Mouse (Mus musculus): Measurements from ENCODE around the gene Ccdc137. TPM values are rescaled to one million over a fixed set of nuclear protein-coding genes. Genes with fewer than 3 reads are reported as not detected.
"Not testable (repeated sequence)": the region's sequence is repeated elsewhere in the genome, so short reads cannot be mapped to it uniquely, and the experiment has no call there.

Gene Ccdc137
- polyA plus RNA-seq (2014; fragmentation: Nextera tagmentation; extraction: Ambion mirVana): 32.6 and 36.4 TPM in 2 replicates

DNA sequence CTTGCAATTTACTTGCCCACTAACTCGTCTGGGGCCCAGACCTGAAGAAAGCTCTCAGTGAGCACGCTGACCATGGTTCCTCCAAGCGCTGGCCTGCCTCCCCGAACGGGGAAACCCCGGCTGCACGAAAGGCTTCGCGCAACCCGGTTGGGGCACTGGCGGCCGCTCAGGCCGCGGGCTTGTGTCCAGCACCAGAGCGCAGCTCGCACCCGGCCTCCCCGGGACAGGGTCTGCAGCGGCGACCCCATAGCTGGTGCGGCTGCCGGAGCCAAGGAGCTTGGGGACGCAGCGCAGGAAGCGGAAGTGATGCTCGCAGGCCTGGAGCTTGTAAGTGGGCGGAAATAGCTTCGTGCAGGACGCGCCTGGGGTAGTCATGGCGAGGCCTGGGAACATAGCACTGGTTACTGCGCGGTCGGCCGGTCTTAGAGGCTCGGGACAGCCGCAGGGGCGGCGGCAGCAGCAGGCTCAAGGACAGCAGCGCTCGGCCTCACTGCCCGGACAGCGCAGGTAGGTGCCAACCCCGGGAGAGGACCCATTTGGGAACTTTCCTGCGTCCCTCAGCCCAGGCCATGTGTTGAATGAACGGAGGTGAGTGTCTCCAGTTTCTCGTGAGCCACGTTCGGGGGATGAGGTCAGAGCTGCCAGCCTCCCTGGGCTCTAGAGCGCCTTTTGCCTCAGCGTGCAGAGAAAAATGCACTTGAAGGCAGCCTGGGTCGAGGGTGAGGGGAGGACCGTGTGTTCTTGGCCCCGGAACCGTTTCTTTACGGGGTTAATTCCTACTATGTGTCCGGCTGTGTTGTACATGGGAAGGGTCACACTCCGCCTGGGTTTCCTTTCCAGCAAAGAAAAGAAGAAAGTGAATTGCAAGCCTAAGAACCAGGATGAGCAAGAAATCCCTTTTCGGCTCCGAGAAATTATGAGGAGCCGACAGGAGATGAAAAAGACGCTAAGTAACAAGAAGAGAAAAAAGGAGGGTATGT, at the start of gene Ccdc137, which contains the start of gene Oxld1:
TSS of gene Ccdc137 (plus strand) at position 344 of the 980 bp plus-strand sequence.
TSS of gene Oxld1 (minus strand) at position 297 of the 980 bp plus-strand sequence.
- Histone ChIP-seq H3K4me2 (ENCODE audit: low read depth, severe bottlenecking) (peak within 1 kb of the TSS; percentile 86), H3K4me3 (ENCODE audit: low read depth, low read length) (peak within 1 kb of the TSS; percentile 93), H3K36me3 (ENCODE audit: control insufficient read depth, insufficient read depth, low read length) (peaks cover 14% of the 10 kb centered on the region; the same call in 1 of the 2 replicates), H3K9me3 (ENCODE audit: control insufficient read depth, low read length) (no peaks in the 10 kb centered on the region), H3K27me3 (ENCODE audit: control insufficient read depth, insufficient read depth, low read length) (no peaks in the 10 kb centered on the region), H3K27ac (replicated peaks; ENCODE audit: low read depth, low read length) (peak within 1 kb of the TSS; percentile 49; the same call in 1 of the 2 replicates), H3K4me1 (ENCODE audit: control insufficient read depth, insufficient read depth, low read length) (no peaks in the 10 kb centered on the region), H3K9ac (ENCODE audit: low read length) (peak within 1 kb of the TSS; percentile 93)
- WGBS: 4% methylated on average over 62 of the region's 62 CpGs
- peak; percentile 81 for ATAC-seq (ENCODE audit: insufficient number of reproducible peaks, low FRiP score, low TSS enrichment, low read depth)
- peak; percentile 87 for DNase-seq (ENCODE audit: low spot score)

DNA sequence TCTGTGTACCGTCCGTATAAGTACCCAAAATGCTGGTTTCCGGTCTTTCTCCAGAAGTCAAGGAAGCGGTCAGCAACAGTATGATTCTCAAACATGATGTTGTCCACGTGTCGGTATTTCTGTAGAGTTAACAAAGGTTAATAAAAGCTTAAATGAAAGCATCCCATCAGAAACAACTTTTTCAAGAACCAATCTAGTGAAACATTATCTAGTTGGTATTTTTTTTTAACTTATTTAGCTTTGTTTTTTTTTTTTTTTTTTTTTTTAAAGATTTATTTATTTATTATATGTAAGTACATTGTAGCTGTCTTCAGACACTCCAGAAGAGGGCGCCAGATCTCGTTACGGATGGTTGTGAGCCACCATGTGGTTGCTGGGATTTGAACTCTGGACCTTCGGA, 44.3 kb upstream of the Ccdc137 start:
- not testable (repeated sequence) for H3K4me3 ChIP-seq (ENCODE audit: low read depth, low read length); H3K9ac ChIP-seq (ENCODE audit: low read length); H3K27ac ChIP-seq (replicated peaks; ENCODE audit: low read depth, low read length); H3K4me2 ChIP-seq (ENCODE audit: low read depth, severe bottlenecking); H3K27me3 ChIP-seq (ENCODE audit: control insufficient read depth, insufficient read depth, low read length); H3K9me3 ChIP-seq (ENCODE audit: control insufficient read depth, low read length); H3K4me1 ChIP-seq (ENCODE audit: control insufficient read depth, insufficient read depth, low read length); ATAC-seq (ENCODE audit: insufficient number of reproducible peaks, low FRiP score, low TSS enrichment, low read depth); DNase-seq (ENCODE audit: low spot score)
- 92% methylated on average over 7 of the region's 10 CpGs for WGBS
- peaks cover 46% of the 10 kb centered on the region for H3K36me3 ChIP-seq (ENCODE audit: control insufficient read depth, insufficient read depth, low read length)

DNA sequence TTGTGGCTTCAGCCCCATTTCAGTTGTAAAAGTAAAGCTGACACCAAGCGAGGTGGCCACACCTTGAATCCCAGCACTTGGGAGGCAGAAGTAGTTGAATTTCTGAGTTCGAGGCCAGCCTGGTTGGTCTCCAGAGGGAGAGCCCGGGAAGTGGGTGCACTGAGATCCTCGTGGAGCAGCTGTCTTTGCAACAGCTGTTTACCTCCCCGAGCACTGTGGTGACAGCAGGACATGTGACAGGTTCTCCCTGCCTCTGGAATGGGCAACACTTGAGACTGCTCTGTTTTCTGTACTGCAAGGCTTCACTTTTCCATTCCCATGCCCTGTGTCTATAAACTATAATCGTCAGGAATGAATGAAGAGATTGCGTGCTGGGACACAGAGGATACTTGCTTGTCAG, 40.1 kb upstream of the Ccdc137 start:
- Histone ChIP-seq H3K4me3 (ENCODE audit: low read depth, low read length) (no peak overlapping the region), H3K9ac (ENCODE audit: low read length) (no peak overlapping the region), H3K9me3 (ENCODE audit: control insufficient read depth, low read length) (no peaks in the 10 kb centered on the region), H3K4me1 (ENCODE audit: control insufficient read depth, insufficient read depth, low read length) (no peaks in the 10 kb centered on the region), H3K4me2 (ENCODE audit: low read depth, severe bottlenecking) (no peak overlapping the region), H3K27me3 (ENCODE audit: control insufficient read depth, insufficient read depth, low read length) (no peaks in the 10 kb centered on the region), H3K27ac (replicated peaks; ENCODE audit: low read depth, low read length) (no peak overlapping the region), H3K36me3 (ENCODE audit: control insufficient read depth, insufficient read depth, low read length) (peaks cover 29% of the 10 kb centered on the region)
- WGBS: 86% methylated on average over 7 of the region's 7 CpGs
- ATAC-seq (ENCODE audit: insufficient number of reproducible peaks, low FRiP score, low TSS enrichment, low read depth): no peak
- no peak for DNase-seq (ENCODE audit: low spot score)

DNA sequence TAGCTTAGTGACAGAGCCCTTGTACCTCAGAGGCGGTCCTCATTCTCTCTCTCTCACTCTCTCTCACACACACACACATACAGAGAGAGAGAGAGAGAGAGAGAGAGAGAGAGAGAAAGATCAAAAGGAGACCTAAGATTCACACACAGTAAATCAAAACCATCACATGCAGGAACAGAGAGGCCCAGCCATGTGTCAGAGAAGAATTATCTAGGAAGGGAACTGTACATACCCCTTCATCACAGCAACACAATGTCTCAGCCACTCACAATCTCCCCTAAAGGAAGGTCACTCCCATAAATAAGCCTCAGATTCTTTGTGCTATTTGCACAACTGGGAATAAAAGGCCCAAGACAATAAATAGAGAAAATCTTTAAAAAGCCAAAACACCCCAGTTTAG, 39.3 kb upstream of the Ccdc137 start:
- no peak overlapping the region for H3K27ac ChIP-seq (replicated peaks; ENCODE audit: low read depth, low read length)
- no peak for DNase-seq (ENCODE audit: low spot score)
- H3K9ac ChIP-seq (ENCODE audit: low read length): no peak overlapping the region
- no peak overlapping the region for H3K4me3 ChIP-seq (ENCODE audit: low read depth, low read length)
- H3K4me2 ChIP-seq (ENCODE audit: low read depth, severe bottlenecking): no peak overlapping the region
- peaks cover 23% of the 10 kb centered on the region for H3K36me3 ChIP-seq (ENCODE audit: control insufficient read depth, insufficient read depth, low read length)
- H3K9me3 ChIP-seq (ENCODE audit: control insufficient read depth, low read length): no peaks in the 10 kb centered on the region
- no peaks in the 10 kb centered on the region for H3K4me1 ChIP-seq (ENCODE audit: control insufficient read depth, insufficient read depth, low read length)
- ATAC-seq (ENCODE audit: insufficient number of reproducible peaks, low FRiP score, low TSS enrichment, low read depth): no peak
- 82% methylated on average over 1 of the region's 1 CpGs for WGBS
- no peaks in the 10 kb centered on the region for H3K27me3 ChIP-seq (ENCODE audit: control insufficient read depth, insufficient read depth, low read length)

DNA sequence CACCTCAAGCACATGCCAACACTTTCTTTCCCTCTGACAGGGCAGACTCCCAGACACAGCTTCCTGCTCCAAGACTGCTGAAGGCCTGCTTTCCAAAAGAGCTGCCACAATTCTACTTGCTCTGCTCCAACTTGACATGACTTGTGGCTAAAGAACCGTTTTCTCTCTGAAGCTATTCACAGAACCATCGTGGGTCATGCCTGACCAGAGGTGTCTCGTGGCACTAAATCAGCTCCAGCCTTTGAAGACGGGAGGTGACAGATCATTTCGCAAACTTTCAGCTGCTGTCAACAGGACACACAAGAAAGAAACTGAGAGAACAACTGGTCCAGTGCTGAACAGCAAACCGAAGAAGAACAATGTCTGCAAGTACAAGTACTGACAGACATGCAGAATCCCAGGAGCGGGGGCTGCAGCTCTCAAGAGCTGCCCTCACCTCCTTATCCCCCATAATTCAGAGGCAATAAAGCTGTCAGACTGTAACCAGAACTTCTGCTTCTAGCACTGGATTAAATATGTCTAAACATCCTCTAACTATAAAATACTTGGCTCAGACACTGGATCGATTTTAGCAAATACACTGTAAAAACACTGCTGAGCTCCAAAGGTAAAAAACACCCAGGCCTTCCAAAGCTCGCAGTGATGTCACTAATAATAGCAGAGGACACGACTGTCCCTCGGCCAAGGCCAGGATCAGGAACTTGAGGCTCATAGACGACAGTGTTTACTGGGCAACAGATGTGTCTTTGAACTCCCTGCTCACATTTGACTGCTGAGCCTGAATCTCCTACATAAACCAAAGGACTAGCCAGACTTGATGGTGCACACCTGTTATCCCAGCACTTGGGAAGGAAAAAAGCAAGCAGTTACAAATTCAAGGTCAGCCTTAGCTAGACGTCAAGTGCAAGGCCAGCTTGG, 35.0 kb upstream of the Ccdc137 start:
- Histone ChIP-seq H3K9ac (ENCODE audit: low read length) (no peak overlapping the region), H3K27me3 (ENCODE audit: control insufficient read depth, insufficient read depth, low read length) (no peaks in the 10 kb centered on the region), H3K9me3 (ENCODE audit: control insufficient read depth, low read length) (no peaks in the 10 kb centered on the region), H3K4me3 (ENCODE audit: low read depth, low read length) (no peak overlapping the region), H3K36me3 (ENCODE audit: control insufficient read depth, insufficient read depth, low read length) (peaks cover 25% of the 10 kb centered on the region), H3K4me1 (ENCODE audit: control insufficient read depth, insufficient read depth, low read length) (no peaks in the 10 kb centered on the region), H3K4me2 (ENCODE audit: low read depth, severe bottlenecking) (0 out of 2 replicates have a peak overlapping the region, but pooled peaks have one; percentile 2), H3K27ac (replicated peaks; ENCODE audit: low read depth, low read length) (no peak overlapping the region)
- no peak for ATAC-seq (ENCODE audit: insufficient number of reproducible peaks, low FRiP score, low TSS enrichment, low read depth)
- 52% methylated on average over 13 of the region's 13 CpGs for WGBS
- peak; percentile 24 for DNase-seq (ENCODE audit: low spot score)

DNA sequence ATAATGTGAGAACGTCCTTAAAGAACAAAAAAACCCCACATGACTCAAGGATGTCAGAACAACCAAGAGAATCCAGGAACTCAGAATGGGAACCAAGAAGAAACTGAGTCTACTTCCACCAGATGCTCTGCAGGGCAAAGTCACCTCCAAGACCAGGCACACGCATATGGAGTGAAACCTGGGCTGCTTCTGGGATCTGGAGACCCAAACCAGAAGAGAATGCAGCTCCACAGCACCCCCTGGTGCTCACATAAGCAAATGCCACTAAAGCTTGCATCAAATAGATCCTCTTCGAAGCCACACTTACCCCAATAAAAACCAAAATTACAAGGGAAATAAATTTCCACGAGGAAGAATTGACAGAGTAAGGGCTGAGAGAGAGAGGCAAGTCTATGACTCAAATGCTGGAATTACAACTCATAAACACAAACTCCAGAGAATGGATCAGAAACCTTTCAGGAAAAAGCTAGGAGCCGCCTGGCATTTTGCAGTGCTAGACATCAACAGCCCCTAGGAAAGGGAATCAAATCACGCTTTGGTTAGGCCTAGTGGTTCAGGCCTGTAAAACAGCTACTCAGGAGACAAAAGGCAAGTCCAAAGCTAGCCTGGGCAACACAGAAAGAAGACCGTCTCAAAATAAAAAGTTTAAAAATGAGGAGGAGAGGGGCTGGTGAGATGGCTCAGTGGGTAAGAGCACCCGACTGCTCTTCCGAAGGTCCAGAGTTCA, 34.2 kb upstream of the Ccdc137 start:
- Histone ChIP-seq H3K27ac (replicated peaks; ENCODE audit: low read depth, low read length) (no peak overlapping the region), H3K27me3 (ENCODE audit: control insufficient read depth, insufficient read depth, low read length) (no peaks in the 10 kb centered on the region), H3K9me3 (ENCODE audit: control insufficient read depth, low read length) (no peaks in the 10 kb centered on the region), H3K4me3 (ENCODE audit: low read depth, low read length) (no peak overlapping the region), H3K9ac (ENCODE audit: low read length) (no peak overlapping the region), H3K4me2 (ENCODE audit: low read depth, severe bottlenecking) (no peak overlapping the region), H3K4me1 (ENCODE audit: control insufficient read depth, insufficient read depth, low read length) (no peaks in the 10 kb centered on the region), H3K36me3 (ENCODE audit: control insufficient read depth, insufficient read depth, low read length) (peaks cover 21% of the 10 kb centered on the region)
- peak; percentile 85 for DNase-seq (ENCODE audit: low spot score)
- WGBS: 66% methylated on average over 9 of the region's 9 CpGs
- no peak for ATAC-seq (ENCODE audit: insufficient number of reproducible peaks, low FRiP score, low TSS enrichment, low read depth)

DNA sequence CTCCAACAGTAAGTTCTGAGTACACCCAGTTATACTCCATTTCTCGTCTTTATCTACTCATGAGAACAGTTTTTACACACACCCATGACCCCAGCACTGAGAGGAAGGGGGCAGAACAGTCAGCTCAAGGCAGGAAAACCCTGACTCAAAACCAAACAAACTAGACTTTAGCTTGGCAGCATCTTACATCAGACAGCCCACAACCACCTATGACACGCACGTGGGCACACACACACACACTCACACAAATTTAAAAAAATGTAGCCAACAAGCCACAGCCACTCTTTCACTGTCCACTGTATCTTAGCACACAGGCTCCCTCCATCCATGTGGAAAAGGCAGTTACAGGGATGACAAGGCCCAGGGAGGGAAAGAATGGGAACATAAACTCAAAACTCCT, 31.2 kb upstream of the Ccdc137 start:
- no peaks in the 10 kb centered on the region for H3K4me1 ChIP-seq (ENCODE audit: control insufficient read depth, insufficient read depth, low read length)
- WGBS: 88% methylated on average over 3 of the region's 3 CpGs

More for the DNA sequence above, 31.2 kb upstream of the Ccdc137 start:
- DNase-seq (ENCODE audit: low spot score) (no peak), ATAC-seq (ENCODE audit: insufficient number of reproducible peaks, low FRiP score, low TSS enrichment, low read depth) (no peak)
- Histone ChIP-seq H3K27ac (replicated peaks; ENCODE audit: low read depth, low read length) (no peak overlapping the region), H3K9me3 (ENCODE audit: control insufficient read depth, low read length) (no peaks in the 10 kb centered on the region), H3K9ac (ENCODE audit: low read length) (no peak overlapping the region), H3K4me2 (ENCODE audit: low read depth, severe bottlenecking) (no peak overlapping the region), H3K4me3 (ENCODE audit: low read depth, low read length) (no peak overlapping the region), H3K36me3 (ENCODE audit: control insufficient read depth, insufficient read depth, low read length) (peaks cover 16% of the 10 kb centered on the region), H3K27me3 (ENCODE audit: control insufficient read depth, insufficient read depth, low read length) (no peaks in the 10 kb centered on the region)

Measured in limb, embryonic 11.5 days (tissue).